Mouse (Mus musculus): ENCODE data around the gene Mipep.

- TF ChIP-seq CTCF (IDR thresholded peaks at IDR 0.05; ENCODE audit: low read depth) (no peak), EP300 (IDR thresholded peaks at IDR 0.05; ENCODE audit: low read depth) (no peak)
Observed at GRCm38 (mm10) chr14:60743681-60744080, 40.7 kb upstream of the Mipep start.
